Mouse (Mus musculus) kidney, embryonic 15.5 days (tissue): ENCODE measurements at regions not wholly inside any gene's neighbourhood (a gene's known extent, or its start where the extent isn't known, plus 50 kb on each side); places are given as distances from the start of the nearest gene placed in this dataset.

ENCODE experiments used
- ATAC-seq: fragments of 200-750 bp; cut with Nextera tagmentation; replicated peaks from 2 replicates; pipeline ENCODE4 v1.8.0; 2017; ENCODE audit warnings: moderate TSS enrichment; ENCODE audit not compliant: low FRiP score
- H3K27ac ChIP-seq: fragments of 300-500 bp; sonication (generic); 2 replicates; pipeline ENCODE4 v1.5.1; 2015; ENCODE audit warnings: mild to moderate bottlenecking, inconsistent platforms
- H3K27me3 ChIP-seq: fragments of 300-500 bp; sonication (generic); 2 replicates; pipeline ENCODE4 v1.6.1; 2015; ENCODE audit warnings: inconsistent platforms
- H3K36me3 ChIP-seq: fragments of 300-500 bp; sonication (generic); 2 replicates; pipeline ENCODE4 v1.6.1; 2015; ENCODE audit warnings: inconsistent platforms
- H3K4me1 ChIP-seq: fragments of 300-500 bp; sonication (generic); 2 replicates; pipeline ENCODE4 v1.6.1; 2015; ENCODE audit warnings: inconsistent platforms
- H3K4me2 ChIP-seq: fragments of 300-500 bp; sonication (generic); 2 replicates; pipeline ENCODE4 v1.6.1; 2015; ENCODE audit warnings: moderate library complexity, mild to moderate bottlenecking, inconsistent platforms
- H3K4me3 ChIP-seq: fragments of 300-500 bp; sonication (generic); replicated peaks from 2 replicates; pipeline ENCODE4 v1.5.1; 2015; ENCODE audit warnings: mild to moderate bottlenecking, inconsistent platforms
- H3K9ac ChIP-seq: fragments of 300-500 bp; sonication (generic); 2 replicates; pipeline ENCODE4 v1.6.1; 2015; ENCODE audit warnings: mild to moderate bottlenecking, inconsistent platforms
- H3K9me3 ChIP-seq: fragments of 300-500 bp; sonication (generic); replicated peaks from 2 replicates; pipeline ENCODE4 v1.6.1; 2016; ENCODE audit warnings: inconsistent platforms
- WGBS: fragments of 180-500 bp; shearing (Covaris S2); methylation state at CpG from one replicate; pipeline ENCODE4 v1.1.7; 2015; ENCODE audit warnings: mixed read lengths; 5-methylcytosine and 5-hydroxymethylcytosine counted together

GRCm38 (mm10) chr11:17651389-17652156, 302.1 kb downstream of the Etaa1 start:
- Histone ChIP-seq H3K27ac (no peak overlapping the region), H3K9ac (no peak overlapping the region), H3K4me1 (no peaks in the 10 kb centered on the region), H3K36me3 (no peaks in the 10 kb centered on the region), H3K4me3 (no peak overlapping the region), H3K27me3 (no peaks in the 10 kb centered on the region), H3K4me2 (no peak overlapping the region), H3K9me3 (no peaks in the 10 kb centered on the region)
- WGBS = 52% methylated on average over 4 of the region's 4 CpGs
- no peak for ATAC-seq

GRCm38 (mm10) chr11:17655840-17656239, 297.8 kb downstream of the Etaa1 start:
- WGBS = 82% methylated on average over 2 of the region's 2 CpGs
- no peak overlapping the region for H3K9ac ChIP-seq
- no peak overlapping the region for H3K4me3 ChIP-seq
- no peak overlapping the region for H3K4me2 ChIP-seq
- H3K27me3 ChIP-seq = no peaks in the 10 kb centered on the region
- no peak overlapping the region for H3K27ac ChIP-seq
- H3K36me3 ChIP-seq = no peaks in the 10 kb centered on the region
- no peaks in the 10 kb centered on the region for H3K4me1 ChIP-seq
- ATAC-seq = no peak
- H3K9me3 ChIP-seq = no peaks in the 10 kb centered on the region

GRCm38 (mm10) chr11:17657720-17658119, 296.0 kb downstream of the Etaa1 start:
- Histone ChIP-seq H3K9me3 (no peaks in the 10 kb centered on the region), H3K4me2 (no peak overlapping the region), H3K27ac (no peak overlapping the region), H3K4me3 (no peak overlapping the region), H3K9ac (no peak overlapping the region), H3K27me3 (no peaks in the 10 kb centered on the region), H3K36me3 (no peaks in the 10 kb centered on the region), H3K4me1 (no peaks in the 10 kb centered on the region)
- no peak for ATAC-seq
- WGBS = 78% methylated on average over 3 of the region's 3 CpGs

- H3K4me2 ChIP-seq = no peak overlapping the region
- no peaks in the 10 kb centered on the region for H3K27me3 ChIP-seq
- H3K36me3 ChIP-seq = no peaks in the 10 kb centered on the region
- no peak overlapping the region for H3K9ac ChIP-seq
- H3K4me1 ChIP-seq = no peaks in the 10 kb centered on the region
- no peaks in the 10 kb centered on the region for H3K9me3 ChIP-seq
- no peak for ATAC-seq
- H3K4me3 ChIP-seq = no peak overlapping the region
- WGBS = 74% methylated on average over 3 of the region's 3 CpGs
- H3K27ac ChIP-seq = no peak overlapping the region
These were observed 295.4 kb downstream of the Etaa1 start for GRCm38 (mm10) chr11:17658289-17658688.

- Histone ChIP-seq H3K4me3 (no peak overlapping the region), H3K27ac (no peak overlapping the region), H3K27me3 (no peaks in the 10 kb centered on the region), H3K36me3 (no peaks in the 10 kb centered on the region), H3K4me2 (no peak overlapping the region), H3K4me1 (no peaks in the 10 kb centered on the region), H3K9me3 (no peaks in the 10 kb centered on the region), H3K9ac (no peak overlapping the region)
- ATAC-seq = no peak
- WGBS = 88% methylated on average over 4 of the region's 4 CpGs
These were observed 295.0 kb downstream of the Etaa1 start for GRCm38 (mm10) chr11:17658717-17659116.

GRCm38 (mm10) chr11:17663893-17664292, 289.8 kb downstream of the Etaa1 start:
- Histone ChIP-seq H3K27me3 (no peaks in the 10 kb centered on the region), H3K9me3 (no peaks in the 10 kb centered on the region), H3K4me1 (no peaks in the 10 kb centered on the region), H3K4me2 (no peak overlapping the region), H3K27ac (no peak overlapping the region), H3K4me3 (no peak overlapping the region), H3K36me3 (no peaks in the 10 kb centered on the region), H3K9ac (no peak overlapping the region)
- WGBS = 71% methylated on average over 5 of the region's 5 CpGs
- ATAC-seq = no peak

- H3K9ac ChIP-seq = no peak overlapping the region
- H3K4me2 ChIP-seq = no peak overlapping the region
- H3K27me3 ChIP-seq = no peaks in the 10 kb centered on the region
- H3K9me3 ChIP-seq = no peaks in the 10 kb centered on the region
- 76% methylated on average over 11 of the region's 11 CpGs for WGBS
- H3K4me1 ChIP-seq = no peaks in the 10 kb centered on the region
- no peaks in the 10 kb centered on the region for H3K36me3 ChIP-seq
- H3K4me3 ChIP-seq = no peak overlapping the region
- no peak for ATAC-seq
- H3K27ac ChIP-seq = no peak overlapping the region
These were observed 287.8 kb downstream of the Etaa1 start for GRCm38 (mm10) chr11:17665624-17666552.

- Histone ChIP-seq H3K4me1 (0 out of 2 replicates have a peak, but pooled peaks cover 5% of the 10 kb centered on the region), H3K27me3 (no peaks in the 10 kb centered on the region), H3K4me3 (no peak overlapping the region), H3K9me3 (no peaks in the 10 kb centered on the region), H3K9ac (no peak overlapping the region), H3K27ac (no peak overlapping the region), H3K36me3 (no peaks in the 10 kb centered on the region), H3K4me2 (no peak overlapping the region)
- 65% methylated on average over 4 of the region's 4 CpGs for WGBS
- no peak for ATAC-seq
These were observed 272.7 kb downstream of the Etaa1 start for GRCm38 (mm10) chr11:17680998-17681397.

GRCm38 (mm10) chr11:17685711-17686113, 268.0 kb downstream of the Etaa1 start:
- peak; percentile 62; the same call in 1 of the 2 replicates for ATAC-seq
- no peak overlapping the region for H3K9ac ChIP-seq
- H3K9me3 ChIP-seq = no peaks in the 10 kb centered on the region
- H3K4me1 ChIP-seq = 0 out of 2 replicates have a peak, but pooled peaks cover 8% of the 10 kb centered on the region
- H3K4me2 ChIP-seq = no peak overlapping the region
- 31% methylated on average over 4 of the region's 4 CpGs for WGBS
- H3K4me3 ChIP-seq = no peak overlapping the region
- no peaks in the 10 kb centered on the region for H3K27me3 ChIP-seq
- H3K27ac ChIP-seq = no peak overlapping the region
- H3K36me3 ChIP-seq = no peaks in the 10 kb centered on the region

GRCm38 (mm10) chr11:17686806-17687205, 266.9 kb downstream of the Etaa1 start:
- no peak for ATAC-seq
- 0 out of 2 replicates have a peak, but pooled peaks cover 8% of the 10 kb centered on the region for H3K4me1 ChIP-seq
- 45% methylated on average over 2 of the region's 2 CpGs for WGBS

GRCm38 (mm10) chr11:17694145-17694544, 259.5 kb downstream of the Etaa1 start:
- Histone ChIP-seq H3K9ac (no peak overlapping the region), H3K4me1 (no peaks in the 10 kb centered on the region), H3K36me3 (no peaks in the 10 kb centered on the region), H3K27me3 (no peaks in the 10 kb centered on the region), H3K4me2 (no peak overlapping the region), H3K9me3 (no peaks in the 10 kb centered on the region), H3K4me3 (no peak overlapping the region), H3K27ac (no peak overlapping the region)
- no peak for ATAC-seq
- 22% methylated on average over 2 of the region's 2 CpGs for WGBS

More at GRCm38 (mm10) chr11:17686806-17687205, 266.9 kb downstream of the Etaa1 start:
- Histone ChIP-seq H3K36me3 (no peaks in the 10 kb centered on the region), H3K9me3 (no peaks in the 10 kb centered on the region), H3K27me3 (no peaks in the 10 kb centered on the region), H3K27ac (0 out of 2 replicates have a peak overlapping the region, but pooled peaks have one; percentile 0), H3K9ac (no peak overlapping the region), H3K4me2 (no peak overlapping the region), H3K4me3 (no peak overlapping the region)

GRCm38 (mm10) chr11:17708769-17709168, 244.9 kb downstream of the Etaa1 start:
- H3K27me3 ChIP-seq = no peaks in the 10 kb centered on the region
- no peak overlapping the region for H3K4me2 ChIP-seq
- no peak overlapping the region for H3K9ac ChIP-seq
- H3K4me1 ChIP-seq = no peaks in the 10 kb centered on the region
- H3K36me3 ChIP-seq = no peaks in the 10 kb centered on the region
- H3K4me3 ChIP-seq = no peak overlapping the region
- no peak overlapping the region for H3K27ac ChIP-seq
- no peak for ATAC-seq
- H3K9me3 ChIP-seq = no peaks in the 10 kb centered on the region
